Mouse (Mus musculus): ENCODE results near the gene Tm7sf3. TPM values are rescaled to one million over a fixed set of nuclear protein-coding genes. Genes with fewer than 3 reads are reported as not detected.
"Not testable (repeated sequence)": the region's sequence is repeated elsewhere in the genome, so short reads cannot be mapped to it uniquely, and the experiment has no call there.

Tm7sf3 gene
- total RNA-seq, 2 experiments from 2014 or later = 14.8 to 16.2 TPM

GRCm38 (mm10) chr6:146562461-146562860 lies 80.2 kb downstream of the Tm7sf3 start:
- DNase-seq (ENCODE audit: low spot score); intact Hi-C loops (cut with DNase I): not testable (repeated sequence)

Other genes with a start within 250 kb of the Tm7sf3 start
- gene Itpr2, start 140.6 kb downstream of the Tm7sf3 start, total RNA-seq (2021) = 10 to 100 TPM; 23.6 to 24.9 TPM
- gene Fgfr1op2, start 65.6 kb downstream of the Tm7sf3 start, total RNA-seq (2021) = 10 to 100 TPM; 65.2 to 67.2 TPM
- gene Ints13, start 65.0 kb downstream of the Tm7sf3 start, total RNA-seq (2021) = 10 to 100 TPM; 20.7 to 21.3 TPM
- gene Med21, start 277 bp downstream of the Tm7sf3 start, total RNA-seq (2021) = 10 to 100 TPM; 46.8 to 52.4 TPM
- gene Stk38l, start 82.2 kb upstream of the Tm7sf3 start, total RNA-seq (2021) = 10 to 100 TPM; 12.6 to 14.6 TPM
- 1 to 10 TPM in 1 of 2 experiments, under 1 TPM in 1; 0.78 to 1.6 TPM for gene Arntl2, start 153.2 kb upstream of the Tm7sf3 start, total RNA-seq (2021)
- gene Smco2, start 207.3 kb upstream of the Tm7sf3 start, total RNA-seq (2021) = 1 to 10 TPM; 2.3 TPM
- 100 to 1,000 TPM in 1 of 2 experiments, 10 to 100 TPM in 1; 82.4 to 107 TPM for gene Ppfibp1, start 245.7 kb upstream of the Tm7sf3 start, total RNA-seq (2021)

All from heart, postnatal 25 days (tissue).